ENCODE assay signal across 22 mouse cellular contexts in genomic region chr9:33007456-33008063, GRCm38 (mm10).
DNase-seq lines count a peak whose midpoint lies in the region; TF ChIP-seq lines count a peak whose summit lies in the region.
"Had no signal": no experiment of that assay in that cellular context is flagged by ENCODE, and none has a peak within 500 bp of the region (broad histone marks: within the 10 kb centered on the region; RNA-seq: fewer than 3 reads in every experiment).

No protein-coding gene starts in this region.

- no peak overlapping the region for H3K4me3 ChIP-seq in liver, adult 2 months (ENCODE audit: insufficient read depth, low read depth, low read length)
- H3K4me3 ChIP-seq: forebrain, embryonic 10.5 days; heart, embryonic 10.5 days; limb, embryonic 12.5 days; lung, embryonic 15.5 days; myocyte; neural tube, embryonic 15.5 days had no signal

- no peak for TF ChIP-seq POLR2A in liver, adult 2 months (IDR thresholded peaks at IDR 0.05; ENCODE audit: extremely low read depth, insufficient read depth, low read length)

- H3K27me3 ChIP-seq in liver, adult 2 months (ENCODE audit: control insufficient read depth, insufficient read depth, low read length), result no peaks in the 10 kb centered on the region
- H3K27me3 ChIP-seq: limb, embryonic 12.5 days; lung, embryonic 15.5 days; neural tube, embryonic 15.5 days had no signal

- H3K27ac ChIP-seq in liver, adult 2 months (replicated peaks; ENCODE audit: insufficient read depth, low read depth, low read length), result peak overlapping the region; percentile 79
- H3K27ac ChIP-seq: forebrain, embryonic 10.5 days; heart, embryonic 10.5 days; kidney, postnatal 0 days; limb, embryonic 12.5 days; liver, embryonic 14.5 days; lung, embryonic 15.5 days; neural tube, embryonic 15.5 days had no signal

- intact Hi-C loops in left cerebral cortex, postnatal 14 days (cut with DNase I), result no loop called here

- H3K9ac ChIP-seq in liver, adult 2 months (ENCODE audit: low read depth, low read length), result no peak overlapping the region
- H3K9ac ChIP-seq: limb, embryonic 12.5 days; liver, embryonic 14.5 days; lung, embryonic 15.5 days; neural tube, embryonic 15.5 days had no signal

- 28% methylated on average over 3 of the region's 3 CpGs for WGBS in liver, adult 2 months

- peak; percentile 34 for DNase-seq in kidney, adult 11 months
- DNase-seq in kidney, postnatal 4 days, result no peak
- DNase-seq in liver, adult 2 months (ENCODE audit: extremely low read depth, low read depth, low spot score), result peak; percentile 92
- no peak for DNase-seq in liver
- peak; percentile 31 for DNase-seq in T-cell, adult 2 months (ENCODE audit: low spot score)
- DNase-seq in yolk sac, embryonic 10.5 days (ENCODE audit: low spot score), result peak; percentile 35
- DNase-seq in left cerebral cortex, postnatal 14 days (ENCODE audit: low spot score in 2 of 2), result no peak
- DNase-seq: adrenal gland, postnatal 14 days; cerebellum, adult 2 months; cerebellum, postnatal 36 days; gastrocnemius, postnatal 10 days; heart, postnatal 4 days; layer of hippocampus, postnatal 36 days; lung, postnatal 4 days had no signal

- no peaks in the 10 kb centered on the region for H3K36me3 ChIP-seq in liver, adult 2 months (ENCODE audit: control insufficient read depth, insufficient read depth, low read length)
- H3K36me3 ChIP-seq: forebrain, embryonic 10.5 days; heart, embryonic 10.5 days; limb, embryonic 12.5 days; lung, embryonic 15.5 days; neural tube, embryonic 15.5 days had no signal

- H3K4me1 ChIP-seq in liver, adult 2 months (ENCODE audit: control insufficient read depth, insufficient read depth, low read length), result peaks cover 5% of the 10 kb centered on the region; the same call in 1 of the 2 replicates
- H3K4me1 ChIP-seq: forebrain, embryonic 10.5 days; heart, embryonic 10.5 days; limb, embryonic 12.5 days; lung, embryonic 15.5 days; neural tube, embryonic 15.5 days had no signal

- no peak for TF ChIP-seq CTCF in liver, adult 2 months (IDR thresholded peaks at IDR 0.05; ENCODE audit: low read depth, low read length)

- H3K79me2 ChIP-seq in liver, adult 2 months (ENCODE audit: control insufficient read depth, insufficient read depth, low read length), result no peaks in the 10 kb centered on the region

Comparison
In these comparisons a context has a peak if more than half of its experiments do, and no peak if none do; other contexts are left out.
1. DNase-seq: peak in kidney, adult 11 months (single experiment), liver, adult 2 months (single experiment), T-cell, adult 2 months (single experiment) and yolk sac, embryonic 10.5 days (single experiment); none in kidney, postnatal 4 days (0 of 2), liver (single experiment) and left cerebral cortex, postnatal 14 days (0 of 2).